Mouse (Mus musculus) ES-E14 (cell line): ENCODE data around the gene Hc.

Source experiments
- HCFC1 ChIP-seq: IDR thresholded peaks from 2 replicates; pipeline ENCODE4 v1.6.1; 2012; ENCODE audit warnings: low read length, inconsistent platforms, borderline replicate concordance; ENCODE audit not compliant: insufficient read depth
- ZC3H11A ChIP-seq: IDR thresholded peaks from 2 replicates; pipeline ENCODE4 v1.6.1; 2012; ENCODE audit warnings: low read depth, mild to moderate bottlenecking, inconsistent platforms, low read length, borderline replicate concordance
- ZNF384 ChIP-seq: IDR thresholded peaks from 2 replicates; pipeline ENCODE4 v1.6.1; 2012; ENCODE audit warnings: low read depth, low read length, inconsistent platforms

DNA sequence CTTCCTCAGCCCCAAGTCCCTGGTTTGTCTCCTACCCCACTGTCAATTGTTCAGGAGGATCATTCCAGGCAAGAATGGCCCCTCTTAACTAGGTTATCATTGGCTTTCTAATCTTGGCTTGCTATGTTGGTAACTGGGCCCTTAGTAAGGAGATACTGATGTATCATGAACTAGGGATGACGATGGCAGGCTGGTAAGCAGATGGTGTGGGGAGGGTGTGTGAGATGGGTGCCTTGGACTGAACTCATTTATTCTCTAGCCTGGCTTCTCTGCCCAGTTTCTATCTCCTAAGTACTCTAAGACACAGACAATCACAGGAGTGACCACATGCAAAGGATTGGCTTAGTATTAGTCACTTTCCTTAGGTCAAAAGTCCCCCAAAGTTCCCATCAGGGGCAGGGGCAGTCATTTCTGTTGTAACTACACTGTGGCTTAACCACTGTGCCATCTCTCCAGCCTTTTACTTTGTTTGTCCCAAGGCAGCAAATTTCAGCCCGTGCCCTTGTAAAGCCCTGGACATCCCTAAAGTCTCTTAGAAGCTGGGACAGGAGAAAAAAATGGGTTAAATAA lies 107.6 kb downstream of the Hc start:
- TF ChIP-seq ZC3H11A (no peak), ZNF384 (no peak), HCFC1 (no peak)
